Mouse (Mus musculus) hematopoietic stem cell, adult 5-6 weeks (primary cell): Measurements from ENCODE around the gene Ccdc151. TPM values are rescaled to one million over a fixed set of nuclear protein-coding genes. Genes with fewer than 3 reads are reported as not detected.

ENCODE experiments used
- ATAC-seq, 2 experiments: fragments of 125-278 bp in 1 of 2; replicated peaks in 1 of 2; 2 replicates each; pipeline ENCODE4 v1.8.0; 2016 to 2017; ENCODE audit warnings: inconsistent platforms in 2 of 2, mild to moderate bottlenecking in 2 of 2, moderate number of reproducible peaks in 2 of 2, low read depth in 1 of 2, moderate TSS enrichment in 1 of 2; ENCODE audit not compliant: low FRiP score in 2 of 2, poor library complexity in 2 of 2, severe bottlenecking in 2 of 2, insufficient read depth in 1 of 2, low TSS enrichment in 1 of 2
- total RNA-seq: library from RNA; stranded (forward); fragments of 172-1452, 232-1000 nt; gene quantifications from 2 replicates; pipeline ENCODE4 v1.2.3, GENCODE M21; 2017

Ccdc151 gene
- total RNA-seq, 1 experiment from 2014 or later, result not detected

- no peak for ATAC-seq
These were observed 58.2 kb downstream of the Ccdc151 start for GRCm38 (mm10) chr9:21944267-21944666.

- ATAC-seq, result no peak
These were observed 58.8 kb downstream of the Ccdc151 start for GRCm38 (mm10) chr9:21943638-21944037.

- no peak for ATAC-seq
These were observed 59.4 kb downstream of the Ccdc151 start for GRCm38 (mm10) chr9:21943046-21943445.

Other genes with a start within 250 kb of the Ccdc151 start
- 79.7 and 117 TPM in 2 replicates for gene Spc24, start 242.3 kb downstream of the Ccdc151 start, total RNA-seq
- gene Kank2, start 203.9 kb downstream of the Ccdc151 start, total RNA-seq, result 3.9 and 4.3 TPM in 2 replicates
- not detected in 2 replicates for gene Angptl8, start 167.1 kb downstream of the Ccdc151 start, total RNA-seq
- gene Dock6, start 150.0 kb downstream of the Ccdc151 start, total RNA-seq, result 4.3 and 6.1 TPM in 2 replicates
- 13.5 and 14.6 TPM in 2 replicates for gene Rab3d, start 84.4 kb downstream of the Ccdc151 start, total RNA-seq
- 0.25 and 0.50 TPM in 2 replicates for gene Ccdc159, start 75.2 kb downstream of the Ccdc151 start, total RNA-seq
- 12.7 and 18.1 TPM in 2 replicates for gene Tmem205, start 75.1 kb downstream of the Ccdc151 start, total RNA-seq
- 0.15 and 0.25 TPM in 2 replicates for gene Plppr2, start 65.6 kb downstream of the Ccdc151 start, total RNA-seq
- gene Swsap1, start 46.9 kb downstream of the Ccdc151 start, total RNA-seq, result 6.4 and 7.2 TPM in 2 replicates
- gene Epor, start 39.1 kb downstream of the Ccdc151 start, total RNA-seq, result 1.7 and 9.2 TPM in 2 replicates
- not detected in 2 replicates for gene Rgl3, start 13.2 kb downstream of the Ccdc151 start, total RNA-seq
- 91.7 and 110 TPM in 2 replicates for gene Prkcsh, start 172 bp upstream of the Ccdc151 start, total RNA-seq
- not detected in 2 replicates for gene Elavl3, start 49.4 kb upstream of the Ccdc151 start, total RNA-seq
- gene Gm49318, start 68.6 kb upstream of the Ccdc151 start, total RNA-seq, result not detected in 2 replicates
- gene Zfp653, start 68.7 kb upstream of the Ccdc151 start, total RNA-seq, result 11.1 and 12.9 TPM in 2 replicates
- gene Ecsit, start 82.8 kb upstream of the Ccdc151 start, total RNA-seq, result 15.9 and 17.7 TPM in 2 replicates
- gene Cnn1, start 96.6 kb upstream of the Ccdc151 start, total RNA-seq, result not detected in 2 replicates
- gene Elof1, start 114.5 kb upstream of the Ccdc151 start, total RNA-seq, result 43.6 and 44.7 TPM in 2 replicates
- gene Acp5, start 133.1 kb upstream of the Ccdc151 start, total RNA-seq, result 1.1 and 2.8 TPM in 2 replicates
- gene Pigyl, start 154.2 kb upstream of the Ccdc151 start, total RNA-seq, result 10.4 and 26.5 TPM in 2 replicates
- not detected in 2 replicates for gene Zfp872, start 185.5 kb upstream of the Ccdc151 start, total RNA-seq
- gene Zfp809, start 223.1 kb upstream of the Ccdc151 start, total RNA-seq, result 38.2 and 48.4 TPM in 2 replicates